Mouse (Mus musculus) liver, adult (tissue): ENCODE measurements around the gene Aff3.

ENCODE experiments used
- GATA4 ChIP-seq: IDR thresholded peaks from 2 replicates; pipeline ENCODE4 v1.6.1; 2014; ENCODE audit warnings: mild to moderate bottlenecking, low read length; ENCODE audit not compliant: insufficient replicate concordance

Aff3 gene

DNA sequence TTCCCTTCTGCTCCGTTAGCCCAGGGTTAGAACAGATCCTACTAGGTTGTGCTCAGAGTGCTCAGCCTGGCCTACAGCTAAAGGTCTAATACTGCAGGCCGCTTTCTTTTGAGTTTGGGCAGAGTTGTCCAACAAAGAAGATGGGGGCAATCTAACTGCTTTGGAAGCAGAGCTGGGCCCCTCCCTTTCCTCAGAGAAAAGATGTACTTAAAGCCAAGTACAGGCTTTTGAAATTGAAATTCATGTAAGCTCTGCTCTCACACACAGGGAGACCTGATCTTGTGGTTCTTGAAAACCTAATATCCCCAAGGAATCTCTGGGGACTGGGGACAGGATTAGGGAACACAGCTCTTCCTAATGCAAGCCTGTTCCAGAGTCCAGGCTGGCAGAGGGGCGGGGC lies 158.4 kb downstream of the Aff3 start:
- TF ChIP-seq GATA4, result no peak

DNA sequence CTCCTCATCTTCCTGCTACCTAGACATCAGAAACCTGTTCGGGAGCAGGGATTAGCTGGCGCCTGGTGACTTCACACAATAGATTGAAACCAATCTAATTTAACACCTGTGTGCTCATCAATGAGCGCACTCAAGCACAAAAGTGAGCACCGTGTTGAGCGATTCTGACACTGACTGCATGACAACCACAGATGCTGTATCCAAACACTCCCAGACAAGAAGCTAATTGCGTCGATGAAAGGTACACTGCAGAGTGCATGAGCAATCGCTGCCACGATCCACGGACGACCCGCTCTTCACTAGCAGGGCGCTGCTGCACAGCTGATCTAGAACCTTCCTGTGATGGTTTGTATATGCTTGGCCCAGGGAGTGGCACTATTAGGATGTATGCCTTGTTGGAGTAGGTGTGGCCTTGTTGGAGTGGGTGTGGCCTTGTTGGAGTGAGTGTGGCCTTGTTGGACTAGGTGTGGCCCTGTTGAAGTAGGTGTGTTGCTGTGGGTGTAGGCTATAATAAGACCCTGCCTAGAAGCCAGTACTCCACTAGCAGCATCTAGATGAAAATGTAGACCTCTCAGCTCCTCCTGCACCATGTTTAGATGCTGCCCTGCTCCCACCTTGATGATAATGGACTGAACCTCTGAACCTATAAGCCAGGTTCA lies 161.2 kb downstream of the Aff3 start:
- no peak for TF ChIP-seq GATA4

DNA sequence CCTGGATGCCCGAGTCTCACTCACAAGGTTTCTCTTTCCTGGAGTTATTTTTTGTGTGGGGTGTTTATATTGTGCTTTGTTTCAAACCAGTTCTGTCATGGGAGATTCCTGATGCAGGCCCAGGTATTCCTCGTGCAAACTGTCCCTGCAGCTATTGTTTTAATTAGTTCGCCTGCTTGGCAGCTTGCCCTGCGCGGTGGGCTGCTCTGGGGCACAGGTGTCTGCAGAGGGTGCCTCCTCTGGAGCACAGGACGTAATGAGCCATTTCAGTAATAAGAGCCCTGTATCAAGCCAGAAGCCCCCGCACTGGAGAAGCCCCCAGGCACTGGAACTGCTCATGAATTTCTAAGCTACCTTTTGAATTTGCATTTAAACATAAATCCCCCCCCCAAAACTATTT lies 162.0 kb downstream of the Aff3 start:
- no peak for TF ChIP-seq GATA4

DNA sequence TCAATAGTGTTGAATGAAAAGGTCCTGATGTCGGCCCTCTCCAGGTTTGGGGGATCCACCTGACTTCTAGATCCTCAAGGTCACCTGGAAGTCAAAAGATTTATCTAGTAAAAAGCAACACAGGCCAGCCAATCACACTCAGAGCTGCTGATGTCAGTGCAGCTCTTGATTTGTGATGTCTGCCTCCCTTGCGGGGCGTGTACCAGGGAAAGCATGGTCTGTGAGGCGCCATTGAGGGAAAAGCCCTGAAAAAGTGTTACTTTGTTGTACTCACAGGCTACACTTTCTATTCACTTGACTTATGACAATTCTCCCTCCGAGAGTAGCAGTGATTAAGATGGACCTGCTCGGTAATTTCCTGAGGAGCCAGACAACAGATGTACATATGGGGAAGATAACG lies 163.5 kb downstream of the Aff3 start:
- TF ChIP-seq GATA4, result no peak

DNA sequence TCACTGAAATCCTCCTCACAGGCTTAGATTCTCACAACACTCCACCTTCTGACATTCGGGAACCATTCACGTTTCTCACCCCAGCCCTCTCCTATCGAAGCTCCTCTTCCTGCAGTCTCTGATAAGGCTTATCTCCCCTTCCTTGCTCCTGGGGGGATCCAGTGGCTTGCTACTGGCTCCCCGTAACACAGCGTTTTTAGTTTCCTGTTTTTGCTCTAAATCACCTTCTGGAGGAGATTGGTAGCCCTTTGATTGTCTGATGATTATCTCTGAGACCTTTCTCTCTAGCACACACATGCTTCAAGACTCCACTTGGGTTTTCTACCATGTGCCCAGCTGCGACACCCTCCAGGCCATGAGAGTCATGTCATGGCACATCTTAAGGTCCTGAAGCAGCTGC lies 165.3 kb downstream of the Aff3 start:
- TF ChIP-seq GATA4, result peak; percentile 51; the same call in 1 of the 2 replicates

DNA sequence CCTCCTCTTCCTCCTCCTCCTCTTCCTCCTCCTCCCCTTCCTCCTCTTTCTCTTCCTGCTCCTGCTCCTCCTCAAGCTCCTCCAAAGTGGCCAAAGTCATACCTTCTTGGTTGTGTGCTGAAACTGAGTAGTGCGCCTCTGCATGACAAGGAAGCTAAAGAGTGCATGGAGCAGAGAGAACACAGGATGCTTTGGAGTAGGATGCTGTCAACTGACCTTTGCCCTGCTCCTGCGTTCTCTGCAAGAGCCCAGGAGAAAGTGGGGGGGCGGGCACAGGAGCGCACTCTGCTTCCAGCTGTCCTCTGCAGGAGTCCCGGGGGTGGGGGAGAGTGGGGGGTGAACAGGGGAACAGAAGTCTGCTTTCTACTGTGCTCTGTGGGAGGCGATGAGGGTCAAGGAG lies 167.2 kb downstream of the Aff3 start:
- TF ChIP-seq GATA4, result no peak

DNA sequence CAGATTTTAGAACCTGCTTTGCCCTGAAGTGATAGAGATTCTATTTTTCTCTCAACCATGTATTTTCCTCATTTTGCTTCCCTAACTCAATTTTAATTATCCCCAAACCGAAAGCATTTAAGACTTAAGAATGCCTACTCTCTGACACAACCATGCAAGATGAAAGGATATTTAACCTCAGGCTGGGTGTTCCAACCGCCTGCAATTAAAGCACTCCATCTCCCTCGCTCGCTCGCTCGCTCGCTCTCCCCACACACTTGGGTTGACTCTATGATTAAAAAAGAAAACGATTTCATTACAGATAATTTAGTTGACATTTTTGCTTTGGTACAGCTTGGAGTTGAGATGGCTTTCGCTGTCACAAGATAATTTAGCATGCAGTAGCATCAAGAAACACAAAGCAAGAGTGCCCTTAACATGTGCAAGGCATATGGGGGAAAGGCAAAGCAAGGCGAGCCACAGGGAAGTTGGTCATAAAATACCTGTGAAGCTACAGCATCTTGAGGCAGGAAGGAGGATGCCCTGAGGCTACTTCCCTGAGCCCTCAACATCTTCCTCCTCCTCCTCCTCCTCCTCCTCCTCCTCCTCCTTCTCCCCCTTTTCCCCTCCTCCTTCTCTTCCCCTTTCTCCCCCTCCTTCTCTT lies 167.7 kb downstream of the Aff3 start:
- TF ChIP-seq GATA4, result no peak

DNA sequence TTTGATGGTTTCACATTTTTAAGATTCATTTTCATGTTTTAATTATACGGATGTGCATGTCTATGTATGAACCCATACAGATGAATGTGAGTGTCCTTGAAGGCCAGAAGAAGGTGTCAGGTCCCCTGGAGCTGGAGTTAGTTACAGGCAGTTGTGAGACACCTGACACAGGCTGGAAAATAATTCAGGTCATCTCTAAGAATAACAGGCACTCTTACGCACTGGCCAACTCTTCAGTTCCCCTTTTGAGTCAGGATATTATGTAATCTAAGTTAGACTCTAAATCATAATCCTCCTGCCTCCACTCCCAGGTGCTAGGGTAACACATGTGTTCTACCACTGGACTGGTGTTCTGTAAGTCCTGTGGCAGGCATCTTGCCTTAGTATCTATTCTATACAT lies 169.5 kb downstream of the Aff3 start:
- TF ChIP-seq GATA4, result no peak

DNA sequence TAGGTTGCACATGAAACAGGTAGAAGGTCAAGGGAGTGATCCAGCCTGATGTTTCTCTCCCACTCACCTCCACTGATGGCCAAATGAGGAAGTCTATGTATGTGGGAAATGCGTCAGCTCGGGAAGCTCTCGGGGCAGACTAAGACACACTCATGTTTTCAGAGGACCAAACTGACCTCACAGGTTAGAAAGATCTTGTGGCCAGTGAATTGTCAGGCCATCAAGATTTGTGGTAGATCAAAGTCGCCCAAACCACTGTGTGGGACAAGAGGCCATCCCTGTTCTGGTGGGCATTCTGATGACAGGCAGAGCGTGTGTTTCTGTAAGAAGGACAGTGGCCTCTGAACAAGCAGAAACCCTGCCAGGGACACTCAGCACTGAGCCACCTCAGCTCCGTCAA lies 175.0 kb downstream of the Aff3 start:
- TF ChIP-seq GATA4, result no peak

DNA sequence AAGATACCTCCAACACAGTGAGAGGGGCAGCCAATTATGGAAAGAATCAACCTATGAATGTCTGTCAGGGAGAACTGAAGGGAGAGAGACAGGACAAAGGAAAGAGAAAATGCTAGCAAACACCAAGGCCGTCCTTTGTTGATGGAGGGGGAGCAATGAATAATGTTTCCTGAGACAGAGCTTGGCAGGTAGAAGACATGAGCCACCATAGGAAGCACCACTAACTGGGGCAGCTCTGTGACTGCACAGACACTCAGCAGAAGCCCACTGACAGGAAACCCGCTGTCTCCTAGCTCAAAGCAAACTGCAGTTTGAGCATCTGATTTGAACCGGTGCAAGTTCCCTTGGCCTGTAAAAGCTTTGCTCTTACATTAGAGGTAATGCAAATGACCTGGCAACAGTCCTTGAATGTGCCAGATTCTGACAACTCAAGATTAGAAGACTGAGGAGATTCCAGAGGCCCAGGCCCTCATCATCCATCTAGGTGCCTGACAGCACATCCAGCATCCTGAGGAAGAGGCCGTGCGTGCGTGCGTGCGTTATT lies 176.0 kb downstream of the Aff3 start:
- no peak for TF ChIP-seq GATA4

DNA sequence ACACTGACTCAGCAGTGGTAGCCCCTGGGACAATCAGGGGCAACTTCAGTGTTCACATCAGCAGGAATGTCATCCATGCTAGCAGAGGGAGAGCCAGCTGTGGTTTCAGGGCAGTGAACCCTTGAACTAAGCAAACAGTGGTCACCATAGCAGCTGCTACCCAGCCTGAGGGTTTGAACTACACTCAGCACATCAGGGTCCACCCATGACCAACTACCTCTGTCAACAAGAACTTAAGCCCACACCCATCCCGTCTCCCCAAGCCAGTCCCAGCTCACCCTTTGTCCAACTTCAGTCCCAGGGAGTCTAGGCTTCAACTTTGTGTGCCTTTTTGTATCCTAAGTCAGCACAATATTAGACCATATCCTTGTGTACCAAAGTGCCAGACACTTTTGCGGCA lies 176.9 kb downstream of the Aff3 start:
- TF ChIP-seq GATA4, result no peak

DNA sequence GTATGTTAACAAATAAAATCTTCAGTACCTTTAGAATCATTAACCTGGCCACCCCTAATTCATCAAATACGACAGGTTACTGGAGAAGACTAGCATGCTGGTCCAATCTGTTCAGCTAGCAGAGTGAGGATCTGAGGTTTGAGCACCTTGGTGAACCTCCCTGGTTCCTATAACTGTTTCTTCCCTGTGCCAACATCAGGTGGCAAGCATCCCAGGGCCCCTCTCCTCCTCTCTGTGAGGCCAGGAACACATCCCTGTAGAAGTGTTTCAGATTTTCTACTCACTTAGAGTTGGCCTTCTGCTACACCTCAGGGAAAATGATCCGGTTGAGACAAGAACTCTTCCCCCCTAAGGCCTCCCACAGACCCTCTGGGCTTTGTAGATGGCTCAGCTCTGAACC lies 181.6 kb downstream of the Aff3 start:
- TF ChIP-seq GATA4, result no peak

DNA sequence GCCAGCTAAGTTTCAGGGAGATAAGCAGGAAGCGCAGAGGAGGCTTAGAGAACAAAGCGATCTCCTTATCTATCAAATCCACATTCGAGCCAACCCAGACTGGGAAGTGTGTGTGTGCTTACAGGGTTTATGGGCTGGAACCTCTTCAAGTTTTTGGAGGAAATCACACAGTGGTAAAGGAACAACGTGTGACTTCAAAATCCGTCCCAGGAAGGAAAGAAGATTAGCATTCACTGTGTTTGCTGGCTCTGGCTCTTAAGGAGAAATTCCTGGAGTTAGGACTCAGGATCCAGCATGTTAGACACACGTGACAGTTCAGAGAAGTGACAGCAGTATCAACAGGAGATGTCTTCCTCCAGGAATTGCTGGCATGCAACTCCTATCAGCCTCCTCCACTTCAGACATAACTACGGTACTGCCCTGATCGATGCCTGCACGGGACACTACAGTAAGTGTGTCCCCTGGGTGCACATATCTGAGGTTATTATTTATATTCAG lies 186.5 kb downstream of the Aff3 start:
- TF ChIP-seq GATA4, result peak; percentile 94

DNA sequence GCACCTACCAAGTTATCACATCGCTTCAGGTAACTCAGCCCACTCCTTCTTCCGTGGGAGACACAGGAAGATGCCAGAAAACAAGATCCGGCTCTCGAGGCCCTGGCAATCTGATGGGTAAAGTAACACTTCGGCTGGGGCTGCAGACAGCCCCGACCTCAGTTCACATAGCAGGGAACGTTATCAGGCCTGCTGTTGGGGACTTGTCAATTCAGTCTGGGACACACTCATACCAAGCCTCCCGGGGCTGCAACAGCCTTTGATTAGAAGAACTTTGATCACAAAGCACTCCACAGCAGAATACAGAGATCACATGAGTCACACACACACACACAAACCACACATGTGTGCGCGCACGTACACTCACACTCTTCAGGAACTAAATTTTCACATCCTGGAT lies 193.9 kb downstream of the Aff3 start:
- no peak for TF ChIP-seq GATA4

DNA sequence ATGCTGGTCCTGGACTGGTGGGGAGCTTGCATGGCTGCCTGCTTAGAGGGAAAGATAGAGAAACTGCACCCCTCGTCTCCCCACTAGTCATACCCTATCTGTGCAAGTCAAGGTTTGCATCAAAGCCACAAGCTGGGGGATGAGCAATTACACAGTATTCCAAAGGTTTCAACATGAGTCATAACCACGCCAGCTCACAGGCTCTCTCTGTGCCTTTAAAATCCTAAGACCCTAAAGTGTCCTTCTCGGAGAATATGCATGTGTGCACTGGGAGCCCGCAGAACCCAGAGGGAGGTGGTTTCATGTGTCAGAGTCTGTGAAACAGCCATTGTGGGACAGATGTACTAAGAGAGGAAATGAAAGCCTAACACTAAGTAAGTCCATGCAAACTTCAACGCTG lies 194.6 kb downstream of the Aff3 start:
- TF ChIP-seq GATA4, result no peak

DNA sequence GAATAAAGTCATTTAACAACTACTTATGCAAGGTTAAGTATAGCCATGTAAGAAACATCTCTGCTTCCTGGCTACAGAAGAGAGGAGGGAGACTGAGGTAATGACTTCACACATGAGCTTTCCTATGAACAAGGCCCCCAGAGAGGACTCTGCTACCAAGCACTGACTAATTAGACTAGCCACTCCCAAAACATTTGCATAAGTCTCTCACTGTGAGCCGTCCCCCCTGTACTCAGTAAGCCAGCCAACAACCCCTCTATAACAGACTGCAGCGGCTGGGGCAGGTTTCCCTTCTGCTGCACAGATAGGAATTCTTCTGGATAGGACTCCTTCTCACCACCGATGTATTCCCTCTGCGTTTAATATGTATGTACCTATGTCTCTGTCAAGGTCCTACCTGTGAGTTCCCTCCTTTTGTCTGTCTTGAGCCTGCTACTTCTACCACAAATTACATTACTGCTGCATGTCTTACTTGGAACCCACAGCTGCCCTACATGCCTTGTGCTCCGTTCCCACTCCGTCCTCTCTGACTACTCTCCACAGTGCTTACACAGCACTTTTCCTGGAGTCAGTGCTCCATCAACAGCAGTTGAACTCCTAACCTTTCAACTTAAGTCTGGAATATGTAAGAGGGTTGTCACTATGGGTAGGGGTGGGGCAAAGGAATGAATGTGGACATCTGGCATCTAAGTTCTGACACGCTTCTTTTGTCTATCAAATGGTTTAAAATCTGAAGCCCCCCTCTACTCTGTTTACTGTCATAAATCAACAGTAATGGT lies 197.3 kb downstream of the Aff3 start:
- TF ChIP-seq GATA4, result no peak
